Mouse (Mus musculus) B cell, adult 2 months (primary cell): ENCODE results near the gene Emilin3.
A peak's percentile ranks its signal among the peaks of the same experiment; 100 is the strongest.

Experiments
- DNase-seq, 2 experiments: peaks; one replicate each; pipeline ENCODE4 v3.0.0; 2022

Emilin3 gene

GRCm38 (mm10) chr2:160915821-160916610 is 3.9 kb upstream of the Emilin3 start:
- DNase-seq, result no peak

- DNase-seq, result no peak
Observed at GRCm38 (mm10) chr2:160914656-160915055, 2.5 kb upstream of the Emilin3 start.

GRCm38 (mm10) chr2:160911558-160912201 is 448 bp downstream of the Emilin3 start:
- no peak for DNase-seq

- DNase-seq, result no peak
Observed at GRCm38 (mm10) chr2:160910633-160911032, 1.5 kb downstream of the Emilin3 start.

GRCm38 (mm10) chr2:160908607-160909006 is 3.5 kb downstream of the Emilin3 start:
- no peak for DNase-seq

- DNase-seq, result no peak
Observed at GRCm38 (mm10) chr2:160906101-160906500, 6.0 kb downstream of the Emilin3 start.

- DNase-seq, result no peak
Observed at GRCm38 (mm10) chr2:160905301-160905700, 6.8 kb downstream of the Emilin3 start.

GRCm38 (mm10) chr2:160901656-160902412 is 10.3 kb downstream of the Emilin3 start:
- DNase-seq, result no peak

GRCm38 (mm10) chr2:160891697-160892096 is 20.4 kb downstream of the Emilin3 start:
- no peak for DNase-seq

- DNase-seq, result no peak
Observed at GRCm38 (mm10) chr2:160891045-160891444, 21.1 kb downstream of the Emilin3 start.

- DNase-seq, result peak in 1 of 2 experiments; percentile 8
Observed at GRCm38 (mm10) chr2:160887859-160888258, 24.3 kb downstream of the Emilin3 start.

- peak; percentile 79 to 81 for DNase-seq
Observed at GRCm38 (mm10) chr2:160887284-160887683, 24.8 kb downstream of the Emilin3 start.

- no peak for DNase-seq
Observed at GRCm38 (mm10) chr2:160886221-160886620, 25.9 kb downstream of the Emilin3 start.

GRCm38 (mm10) chr2:160884830-160885229 is 27.3 kb downstream of the Emilin3 start:
- peak; percentile 68 for DNase-seq

- no peak for DNase-seq
Observed at GRCm38 (mm10) chr2:160883912-160884311, 28.2 kb downstream of the Emilin3 start.

GRCm38 (mm10) chr2:160882436-160882835 is 29.7 kb downstream of the Emilin3 start:
- no peak for DNase-seq

- DNase-seq, result no peak
Observed at GRCm38 (mm10) chr2:160881462-160882101, 30.5 kb downstream of the Emilin3 start.

GRCm38 (mm10) chr2:160880453-160881195 is 31.5 kb downstream of the Emilin3 start, which contains the start of gene Lpin3:
TSS of gene Lpin3 (plus strand) at chr2:160880670.
- no peak for DNase-seq

- peak; percentile 54 to 56 for DNase-seq
Observed at GRCm38 (mm10) chr2:160876115-160876514, 36.0 kb downstream of the Emilin3 start.

- DNase-seq, result no peak
Observed at GRCm38 (mm10) chr2:160874231-160874877, 37.8 kb downstream of the Emilin3 start.

- peak; percentile 72 to 75 for DNase-seq
Observed at GRCm38 (mm10) chr2:160872890-160873382, 39.2 kb downstream of the Emilin3 start, which contains the start of gene Zhx3. TSS of gene Zhx3 (minus strand) at chr2:160872998.
